Mouse (Mus musculus) brown adipose tissue, adult 24 weeks (tissue): Measurements from ENCODE around the gene Ctsc. TPM values are rescaled to one million over a fixed set of nuclear protein-coding genes. Genes with fewer than 3 reads are reported as not detected.
A peak's percentile ranks its signal among the peaks of the same experiment; 100 is the strongest.

Source experiments
- H3K27ac ChIP-seq: fragments of 200-500 bp; replicated peaks from 2 replicates; pipeline ENCODE4 v1.5.1; 2012; ENCODE audit warnings: low read depth, mild to moderate bottlenecking, low read length
- H3K4me1 ChIP-seq: fragments of 200-500 bp; 2 replicates; pipeline ENCODE4 v1.6.1; 2012; ENCODE audit warnings: low read length, mixed read lengths; ENCODE audit not compliant: control insufficient read depth, insufficient read depth, insufficient read length
- H3K4me3 ChIP-seq: fragments of 200-500 bp; 2 replicates; pipeline ENCODE4 v1.5.1; 2012; ENCODE audit warnings: low read depth, mild to moderate bottlenecking, low read length, moderate library complexity; ENCODE audit not compliant: insufficient read depth
- polyA plus RNA-seq: library from polyadenylated mRNA; stranded (reverse); fragments of >200 nt; gene quantifications from 2 replicates; pipeline ENCODE4 v1.2.4, GENCODE M21; 2012; ENCODE audit not compliant: missing spikeins, insufficient read depth, insufficient read length

Ctsc gene
- polyA plus RNA-seq, 1 experiment = 29.6 TPM

- no peak overlapping the region for H3K4me3 ChIP-seq
- no peaks in the 10 kb centered on the region; the same call in 1 of the 2 replicates for H3K4me1 ChIP-seq
- H3K27ac ChIP-seq = no peak overlapping the region
Observed at GRCm38 (mm10) chr7:88319414-88320140, 41.7 kb downstream of the Ctsc start.

- Histone ChIP-seq H3K4me3 (no peak overlapping the region), H3K4me1 (no peaks in the 10 kb centered on the region; the same call in 1 of the 2 replicates), H3K27ac (no peak overlapping the region)
Observed at GRCm38 (mm10) chr7:88320628-88321336, 42.9 kb downstream of the Ctsc start.

- Histone ChIP-seq H3K4me1 (no peaks in the 10 kb centered on the region; the same call in 1 of the 2 replicates), H3K4me3 (no peak overlapping the region), H3K27ac (no peak overlapping the region)
Observed at GRCm38 (mm10) chr7:88322431-88322830, 44.5 kb downstream of the Ctsc start.

- H3K4me1 ChIP-seq = no peaks in the 10 kb centered on the region
Observed at GRCm38 (mm10) chr7:88327495-88327894, 49.6 kb downstream of the Ctsc start.

GRCm38 (mm10) chr7:88343828-88344227 lies 65.9 kb downstream of the Ctsc start:
- no peak overlapping the region for H3K27ac ChIP-seq
- no peak overlapping the region for H3K4me3 ChIP-seq
- H3K4me1 ChIP-seq = no peaks in the 10 kb centered on the region

More at GRCm38 (mm10) chr7:88327495-88327894, 49.6 kb downstream of the Ctsc start:
- no peak overlapping the region for H3K27ac ChIP-seq
- no peak overlapping the region for H3K4me3 ChIP-seq

GRCm38 (mm10) chr7:88346035-88346434 lies 68.2 kb downstream of the Ctsc start:
- Histone ChIP-seq H3K4me3 (no peak overlapping the region), H3K4me1 (no peaks in the 10 kb centered on the region), H3K27ac (peak overlapping the region; percentile 5; the same call in 1 of the 2 replicates)

- H3K27ac ChIP-seq = no peak overlapping the region
- H3K4me1 ChIP-seq = no peaks in the 10 kb centered on the region
- no peak overlapping the region for H3K4me3 ChIP-seq
Observed at GRCm38 (mm10) chr7:88356871-88357776, 79.2 kb downstream of the Ctsc start.

- Histone ChIP-seq H3K4me1 (no peaks in the 10 kb centered on the region), H3K27ac (no peak overlapping the region), H3K4me3 (no peak overlapping the region)
Observed at GRCm38 (mm10) chr7:88358042-88358878, 80.4 kb downstream of the Ctsc start.

Other genes starting within 250 kb of the Ctsc start
- gene Rab38, start 152.2 kb downstream of the Ctsc start, polyA plus RNA-seq = 0.87 TPM in 1 of 2 replicates, not detected in the other